Mouse (Mus musculus) splenic B cell, adult 2 months (primary cell): ENCODE measurements around the gene Sema6b.
A peak's percentile ranks its signal among the peaks of the same experiment; 100 is the strongest.
"Not testable (repeated sequence)": the region's sequence is repeated elsewhere in the genome, so short reads cannot be mapped to it uniquely, and the experiment has no call there.

Source experiments
- DNase-seq: peaks from one replicate; pipeline ENCODE4 v3.0.0-alpha.2; 2011; ENCODE audit warnings: low read depth, low spot score
- H3K27me3 ChIP-seq: 2 replicates; pipeline ENCODE4 v1.6.1; 2012; ENCODE audit warnings: mild to moderate bottlenecking, low read length, moderate library complexity, mixed read lengths; ENCODE audit not compliant: control insufficient read depth, poor library complexity, insufficient read depth, severe bottlenecking
- H3K36me3 ChIP-seq: 2 replicates; pipeline ENCODE4 v1.6.1; 2012; ENCODE audit warnings: mild to moderate bottlenecking, low read length, moderate library complexity, mixed read lengths; ENCODE audit not compliant: control insufficient read depth, poor library complexity, insufficient read depth, severe bottlenecking

The Sema6b gene

DNA sequence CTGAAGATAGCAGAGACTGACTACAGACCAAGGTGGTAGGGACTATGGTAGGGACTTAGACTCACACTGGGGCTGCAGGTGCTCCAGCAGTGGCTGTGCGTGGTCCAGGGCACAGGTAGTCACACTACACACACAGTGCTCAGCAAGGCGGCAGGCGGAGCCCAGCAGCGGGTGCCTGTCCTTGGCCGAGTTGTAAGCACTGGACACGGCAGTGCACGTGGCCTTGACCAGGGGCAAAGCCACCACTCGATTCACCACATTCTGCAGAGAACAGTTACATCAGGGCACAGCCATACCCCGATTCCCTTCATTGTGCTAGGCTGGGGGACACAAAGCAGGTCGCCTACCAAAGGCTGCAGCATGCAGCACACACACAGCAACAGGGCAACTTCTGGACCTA is 23.9 kb downstream of the Sema6b start:
- no peak for DNase-seq
- Histone ChIP-seq H3K36me3 (no peaks in the 10 kb centered on the region), H3K27me3 (no peaks in the 10 kb centered on the region)

DNA sequence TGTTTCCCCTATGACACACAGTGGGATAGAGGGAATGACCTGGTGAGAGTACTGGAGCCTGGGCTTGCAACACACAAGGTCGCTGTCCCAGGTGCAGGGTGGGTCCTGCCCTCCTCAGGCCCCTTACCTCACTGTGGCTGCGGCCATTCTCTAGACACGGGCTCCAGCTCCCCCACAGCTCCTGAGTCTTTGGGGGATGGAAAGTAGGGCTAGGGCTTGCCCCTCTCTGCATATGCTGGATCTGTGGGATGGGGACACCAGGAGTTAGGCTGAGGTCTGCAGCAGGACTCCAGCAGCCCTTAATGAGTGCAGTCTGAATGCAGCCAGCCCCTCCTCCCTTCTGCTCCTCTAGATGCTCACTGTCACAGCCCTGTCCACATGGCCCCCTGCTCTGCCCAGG is 27.4 kb downstream of the Sema6b start:
- Histone ChIP-seq H3K27me3 (no peaks in the 10 kb centered on the region), H3K36me3 (no peaks in the 10 kb centered on the region)
- DNase-seq, result no peak

DNA sequence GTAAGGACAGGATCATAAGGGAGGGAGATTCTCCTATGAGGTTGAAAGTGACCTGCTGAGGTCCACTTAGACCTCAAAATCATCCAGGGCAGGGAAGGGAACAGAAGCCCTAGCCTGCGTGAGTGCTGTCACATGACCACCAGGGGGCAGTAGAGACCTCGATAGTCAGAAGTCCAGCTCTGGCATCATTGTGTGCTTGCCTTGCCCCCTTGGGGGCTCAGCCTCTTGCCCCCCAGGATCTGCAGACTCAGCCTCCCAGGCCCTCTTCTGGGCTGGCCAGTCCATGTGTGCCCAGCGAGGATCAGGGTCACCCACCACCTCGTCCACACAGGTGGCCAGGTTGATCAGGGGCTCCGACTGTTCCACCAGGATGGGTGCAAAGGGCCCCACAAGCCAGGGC is 28.3 kb downstream of the Sema6b start:
- no peaks in the 10 kb centered on the region for H3K27me3 ChIP-seq
- DNase-seq, result peak; percentile 84
- H3K36me3 ChIP-seq, result no peaks in the 10 kb centered on the region

DNA sequence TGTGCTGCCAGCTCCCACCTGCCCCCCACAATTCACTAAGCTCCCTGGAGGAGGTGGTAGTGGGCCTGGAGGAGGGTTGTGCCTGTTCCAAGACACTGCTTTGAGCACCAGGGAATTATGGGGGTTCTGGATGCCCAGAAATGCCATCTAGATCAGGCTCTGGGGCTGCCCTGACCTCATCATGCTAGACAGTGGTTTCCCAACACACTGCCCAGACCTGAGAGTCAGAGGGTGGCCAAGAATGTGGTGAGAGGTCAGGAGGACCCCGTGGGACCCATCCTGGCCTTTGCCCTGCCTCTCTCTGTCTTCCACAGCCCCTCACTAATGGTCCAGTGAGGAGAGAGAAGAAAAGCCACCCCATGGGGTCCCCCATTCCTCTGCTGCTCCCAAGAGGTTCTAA is 29.1 kb downstream of the Sema6b start:
- DNase-seq, result no peak
- Histone ChIP-seq H3K27me3 (no peaks in the 10 kb centered on the region), H3K36me3 (no peaks in the 10 kb centered on the region)

DNA sequence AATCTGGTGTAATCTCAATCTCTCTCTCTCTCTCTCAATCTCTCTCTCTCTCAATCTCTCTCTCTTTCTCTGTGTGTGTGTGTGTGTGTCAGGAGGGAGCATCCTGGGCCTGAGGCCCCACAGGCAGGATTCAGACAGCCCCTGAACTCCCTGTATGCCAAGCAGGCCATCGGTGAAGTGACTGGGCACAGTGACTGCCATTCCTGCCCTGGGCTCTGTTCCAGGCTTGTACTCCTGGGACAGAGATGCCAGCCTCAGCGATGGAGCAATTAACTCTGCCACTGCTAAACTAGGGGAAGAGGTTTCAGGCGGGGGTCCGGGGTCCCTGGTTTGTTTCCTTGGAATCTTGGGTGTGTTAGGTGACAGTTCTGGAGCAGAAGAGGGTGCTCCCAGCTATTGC is 29.6 kb downstream of the Sema6b start:
- H3K36me3 ChIP-seq, result no peaks in the 10 kb centered on the region
- no peaks in the 10 kb centered on the region for H3K27me3 ChIP-seq
- DNase-seq, result no peak

DNA sequence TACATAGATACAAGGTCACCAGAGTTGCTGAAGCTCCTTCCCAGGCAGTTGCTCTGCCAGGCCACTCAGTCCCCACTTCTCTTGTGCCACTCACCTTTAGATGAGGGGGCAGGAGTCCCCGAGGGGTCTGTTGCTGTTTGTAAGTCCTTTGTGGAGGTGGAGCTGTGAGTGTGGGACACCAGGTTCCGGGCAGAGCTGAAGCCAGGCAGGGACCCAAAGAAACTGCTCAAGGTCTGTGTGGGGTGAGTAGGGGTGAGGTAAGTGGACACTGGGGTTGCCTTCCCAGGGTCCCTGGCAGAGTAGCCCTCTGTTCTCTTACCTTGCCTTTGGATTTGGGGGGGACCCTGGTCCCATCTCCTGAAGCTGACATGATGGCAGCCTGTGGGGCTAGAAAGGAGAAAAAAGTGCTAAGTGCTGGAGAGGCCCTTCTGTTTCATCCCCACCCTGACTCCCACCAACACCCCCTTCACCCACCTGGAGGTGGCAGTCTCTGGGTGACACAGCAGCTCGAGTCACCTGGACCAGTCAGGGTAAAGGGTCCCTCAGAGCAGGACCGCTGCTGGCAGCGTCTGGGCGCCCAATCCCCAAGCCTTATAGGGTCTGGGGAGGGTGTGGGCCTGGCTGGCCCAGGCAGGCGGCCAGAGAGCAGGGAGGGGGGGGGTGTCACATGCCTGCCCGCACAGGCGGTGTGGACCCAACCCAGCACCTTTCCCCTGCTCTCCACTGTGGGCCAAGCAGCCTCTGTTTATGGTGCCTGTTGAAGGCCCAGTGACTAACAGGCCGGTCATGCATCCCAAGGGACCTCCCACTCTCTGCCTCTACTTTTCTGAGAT is 30.7 kb downstream of the Sema6b start, which contains the start of gene Plin4:
Gene Plin4 (minus strand): TSS at position 585 of the 833 bp plus-strand sequence.
- Histone ChIP-seq H3K36me3 (no peaks in the 10 kb centered on the region), H3K27me3 (no peaks in the 10 kb centered on the region)
- DNase-seq, result no peak

DNA sequence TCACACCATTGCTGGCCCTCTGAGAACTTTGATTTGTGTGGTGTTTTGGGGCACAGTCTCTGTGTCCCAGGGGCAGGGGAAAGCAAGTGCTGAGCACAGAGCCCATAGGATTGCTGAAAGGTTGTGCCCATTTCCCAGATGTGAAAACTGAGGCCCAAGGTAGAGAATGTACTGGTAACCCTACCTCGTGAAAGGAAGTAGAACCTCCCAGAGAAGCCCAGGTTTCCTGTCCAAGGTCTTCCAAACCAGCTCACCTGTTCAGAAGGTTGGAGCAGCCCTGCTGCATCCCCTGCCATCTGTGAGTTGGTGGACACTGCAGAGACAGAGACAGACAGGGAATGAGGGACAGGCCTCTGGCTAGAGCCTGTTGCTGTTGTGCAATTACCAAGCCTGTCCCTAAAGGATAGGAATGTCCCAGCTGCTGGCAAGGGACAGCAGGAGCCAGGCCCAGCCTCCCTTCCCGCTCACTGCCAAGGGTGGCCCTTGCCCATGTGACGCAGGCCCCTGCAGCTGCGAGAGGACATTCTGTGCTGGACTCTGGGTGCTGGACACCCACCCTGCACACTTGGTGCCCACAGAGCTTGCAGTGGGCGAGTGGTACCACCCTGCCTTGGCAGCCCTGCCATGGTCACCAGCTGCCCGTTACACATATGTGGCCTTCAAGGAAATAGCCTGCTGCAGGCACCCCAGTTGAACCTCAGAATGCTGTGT is 31.7 kb downstream of the Sema6b start:
- no peaks in the 10 kb centered on the region for H3K27me3 ChIP-seq
- DNase-seq, result no peak
- no peaks in the 10 kb centered on the region for H3K36me3 ChIP-seq

DNA sequence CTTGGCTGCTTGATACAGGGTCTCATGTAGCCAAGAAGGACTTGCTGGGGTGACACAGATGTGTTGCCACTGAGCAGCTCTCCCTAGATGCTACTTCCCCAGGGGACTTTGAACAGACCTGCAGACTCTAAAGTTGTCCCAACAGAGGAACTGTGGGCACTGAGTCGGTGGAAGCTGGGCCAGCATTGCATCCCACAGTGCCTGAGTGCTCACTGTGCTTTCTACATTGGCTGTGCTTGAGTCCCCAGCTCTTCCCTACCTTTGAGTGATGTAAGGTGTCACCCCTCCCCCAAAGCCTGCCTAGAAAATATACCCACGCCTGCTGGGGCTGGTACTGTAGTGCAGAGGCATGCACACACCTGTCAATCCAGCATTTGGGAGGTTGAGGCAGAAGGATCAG is 32.4 kb downstream of the Sema6b start:
- DNase-seq, result no peak
- Histone ChIP-seq H3K36me3 (no peaks in the 10 kb centered on the region), H3K27me3 (no peaks in the 10 kb centered on the region)

DNA sequence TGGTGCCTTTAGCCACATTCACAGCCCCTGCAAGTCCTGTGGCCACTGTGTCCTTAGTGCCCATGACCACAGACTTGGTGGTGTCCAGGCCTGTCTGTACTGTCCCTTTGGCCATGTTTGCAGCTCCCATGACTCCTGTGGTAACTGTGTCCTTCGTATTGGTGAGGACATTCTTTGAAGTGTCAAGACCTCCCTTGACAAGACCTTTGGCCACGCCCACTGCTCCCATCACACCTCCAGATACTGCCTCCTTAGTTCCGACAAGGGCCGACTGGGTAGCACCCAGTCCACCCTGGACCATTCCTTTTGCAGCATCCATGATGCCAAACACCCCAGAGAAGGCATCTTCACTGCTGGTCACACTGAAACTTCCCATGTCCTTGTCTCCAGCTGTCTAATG is 33.2 kb downstream of the Sema6b start:
- no peaks in the 10 kb centered on the region for H3K36me3 ChIP-seq
- no peaks in the 10 kb centered on the region for H3K27me3 ChIP-seq

DNA sequence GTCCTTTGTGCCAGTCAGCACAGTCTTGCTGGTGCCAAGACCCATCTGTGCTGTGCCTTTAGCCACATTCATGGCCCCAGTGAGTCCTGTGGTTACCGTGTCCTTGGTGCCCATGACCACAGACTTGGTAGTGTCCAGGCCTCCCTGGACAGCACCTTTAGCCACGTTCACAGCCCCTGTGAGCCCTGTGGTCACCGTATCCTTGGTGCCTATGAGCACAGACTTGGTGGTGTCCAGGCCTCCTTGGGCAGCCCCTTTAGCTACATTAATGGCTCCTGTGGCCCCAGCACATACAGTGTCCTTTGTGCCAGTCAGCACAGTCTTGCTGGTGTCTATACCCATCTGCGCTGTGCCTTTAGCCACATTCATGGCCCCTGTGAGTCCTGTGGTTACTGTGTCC is 33.7 kb downstream of the Sema6b start:
- H3K27me3 ChIP-seq, H3K36me3 ChIP-seq, DNase-seq: not testable (repeated sequence)

More for the DNA sequence above, 33.2 kb downstream of the Sema6b start:
- DNase-seq, result no peak

DNA sequence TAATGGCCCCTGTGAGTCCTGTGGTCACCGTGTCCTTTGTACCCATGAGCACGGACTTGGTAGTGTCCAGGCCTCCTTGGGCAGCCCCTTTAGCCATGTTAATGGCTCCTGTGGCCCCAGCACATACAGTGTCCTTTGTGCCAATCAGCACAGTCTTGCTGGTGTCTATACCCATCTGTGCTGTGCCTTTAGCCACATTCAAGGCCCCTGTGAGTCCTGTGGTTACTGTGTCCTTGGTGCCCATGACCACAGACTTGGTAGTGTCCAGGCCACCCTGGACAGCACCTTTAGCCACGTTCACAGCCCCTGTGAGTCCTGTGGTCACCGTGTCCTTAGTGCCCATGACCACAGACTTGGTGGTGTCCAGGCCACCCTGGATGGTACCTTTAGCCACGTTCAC is 35.3 kb downstream of the Sema6b start:
- H3K27me3 ChIP-seq, H3K36me3 ChIP-seq, DNase-seq: not testable (repeated sequence)

DNA sequence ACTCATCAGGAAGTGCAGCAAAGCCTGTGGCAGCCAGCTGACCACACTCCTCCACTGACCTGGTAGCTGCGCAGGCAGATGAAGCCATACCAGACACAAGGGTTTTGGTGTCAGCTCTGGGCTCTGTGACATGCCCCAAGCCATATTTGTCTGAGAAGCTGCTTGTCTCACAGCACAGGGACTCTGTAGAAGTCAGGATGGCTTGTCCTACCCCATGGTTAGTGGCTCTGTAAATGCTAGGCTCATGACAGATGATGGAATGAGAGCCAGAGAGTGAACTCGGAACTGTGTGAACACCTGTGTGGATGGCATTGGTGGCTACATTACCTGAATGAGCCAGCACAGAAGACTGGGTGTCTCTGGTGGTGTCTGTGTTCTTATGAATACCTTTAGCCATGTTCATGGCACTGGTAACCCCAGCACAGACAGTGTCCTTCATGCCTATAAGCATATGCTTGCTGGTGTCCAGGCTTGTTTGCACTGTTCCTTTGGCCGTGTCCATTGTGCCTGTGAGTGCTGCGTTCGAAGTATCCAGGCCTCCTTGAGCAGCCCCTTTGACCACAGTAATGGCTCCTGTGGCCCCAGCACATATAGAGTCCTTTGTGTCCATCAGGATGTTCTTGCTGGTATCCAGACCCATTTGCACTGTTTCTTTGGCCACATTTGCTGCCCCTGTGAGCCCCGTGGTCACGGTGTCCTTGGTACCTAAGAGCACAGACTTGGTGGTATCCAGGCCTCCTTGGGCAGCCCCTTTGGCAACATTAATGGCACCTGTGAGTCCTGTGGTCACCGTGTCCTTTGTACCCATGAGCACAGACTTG is 36.5 kb downstream of the Sema6b start:
- H3K36me3 ChIP-seq, result no peaks in the 10 kb centered on the region; the same call in 1 of the 2 replicates
- DNase-seq, result no peak
- H3K27me3 ChIP-seq, result no peaks in the 10 kb centered on the region

DNA sequence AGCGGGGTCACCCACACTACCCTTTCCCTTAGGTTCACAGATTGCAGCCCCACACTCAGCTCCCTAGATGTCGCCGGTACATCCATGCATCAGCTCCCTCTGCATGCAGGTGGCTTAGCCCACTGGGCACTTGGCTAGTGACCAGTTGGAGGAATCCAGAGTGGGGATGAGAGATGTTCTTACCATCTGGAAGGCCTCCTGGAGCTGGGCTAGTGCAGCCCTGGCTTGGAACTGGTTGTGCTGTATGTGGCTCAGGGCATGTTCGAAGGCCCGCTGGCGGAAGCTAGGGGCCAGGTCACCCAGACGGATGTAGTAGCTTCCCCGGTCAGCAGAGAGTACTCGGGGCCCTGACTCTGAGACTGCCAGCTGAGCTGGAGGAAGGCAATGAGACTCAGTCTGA is 37.2 kb downstream of the Sema6b start:
- DNase-seq, result no peak
- no peaks in the 10 kb centered on the region for H3K27me3 ChIP-seq
- peaks cover 3% of the 10 kb centered on the region for H3K36me3 ChIP-seq

DNA sequence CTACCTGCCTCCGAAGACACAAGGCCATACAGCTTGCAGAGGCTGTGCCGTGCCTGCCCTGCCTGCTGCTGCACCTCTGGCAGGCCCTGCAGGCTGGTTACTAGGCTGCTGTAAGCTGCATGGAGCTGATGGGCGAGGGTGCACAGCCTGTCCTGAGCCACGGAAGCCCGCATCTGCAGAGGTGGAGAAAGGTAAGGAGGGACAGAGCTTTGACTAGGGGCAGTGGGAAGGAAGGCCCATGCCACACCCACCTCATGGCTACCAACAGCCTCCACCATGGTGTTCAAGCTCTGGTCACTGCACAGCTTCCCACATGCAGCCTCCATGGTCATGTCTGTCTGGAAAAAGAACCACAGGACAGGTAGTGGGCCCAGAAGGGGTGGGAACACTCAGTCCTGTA is 38.0 kb downstream of the Sema6b start:
- no peaks in the 10 kb centered on the region for H3K27me3 ChIP-seq
- DNase-seq, result no peak
- peaks cover 3% of the 10 kb centered on the region for H3K36me3 ChIP-seq

DNA sequence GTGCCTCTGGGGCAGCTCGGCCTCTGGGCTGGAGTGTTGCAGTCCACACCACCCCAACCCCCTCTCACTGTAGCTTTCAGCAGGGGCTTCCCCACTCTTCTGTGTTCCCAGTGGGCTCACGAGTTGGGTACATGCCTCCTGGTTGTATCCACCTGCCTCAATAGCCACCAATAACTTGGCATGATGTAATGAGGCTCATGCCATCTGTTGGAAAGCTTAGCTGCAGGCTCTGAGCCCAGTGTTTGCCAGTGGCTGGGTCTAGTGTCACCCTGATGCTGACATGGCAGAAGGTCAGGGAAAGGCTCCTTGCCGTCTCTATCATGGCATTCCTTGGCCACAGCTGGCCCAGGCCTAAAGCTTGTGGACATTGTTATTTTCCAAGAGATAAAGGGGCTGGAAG is 39.3 kb downstream of the Sema6b start:
- Histone ChIP-seq H3K36me3 (peaks cover 8% of the 10 kb centered on the region), H3K27me3 (no peaks in the 10 kb centered on the region)
- DNase-seq, result no peak
